Mouse (Mus musculus) embryonic fibroblast, embryonic 13.5 days (primary cell): ENCODE measurements at regions not wholly inside any gene's neighbourhood (a gene's known extent, or its start where the extent isn't known, plus 50 kb on each side); places are given as distances from the start of the nearest gene placed in this dataset.

Source experiments
- CTCF ChIP-seq: IDR thresholded peaks from 2 replicates; pipeline ENCODE4 v1.5.1; 2011; ENCODE audit warnings: mild to moderate bottlenecking, control low read depth, low read length, moderate library complexity, borderline replicate concordance; ENCODE audit not compliant: insufficient read depth
- POLR2A ChIP-seq: IDR thresholded peaks from 2 replicates; pipeline ENCODE4 v1.6.1; 2011; ENCODE audit warnings: low read depth, mild to moderate bottlenecking, control low read depth, low read length, moderate library complexity

- TF ChIP-seq POLR2A (no peak), CTCF (no peak)
These were observed 53.4 kb upstream of the Dynlrb2 start for GRCm38 (mm10) chr8:116451397-116451796.
